15 mouse cellular contexts compared by ENCODE assay signal in the genomic region with DNA sequence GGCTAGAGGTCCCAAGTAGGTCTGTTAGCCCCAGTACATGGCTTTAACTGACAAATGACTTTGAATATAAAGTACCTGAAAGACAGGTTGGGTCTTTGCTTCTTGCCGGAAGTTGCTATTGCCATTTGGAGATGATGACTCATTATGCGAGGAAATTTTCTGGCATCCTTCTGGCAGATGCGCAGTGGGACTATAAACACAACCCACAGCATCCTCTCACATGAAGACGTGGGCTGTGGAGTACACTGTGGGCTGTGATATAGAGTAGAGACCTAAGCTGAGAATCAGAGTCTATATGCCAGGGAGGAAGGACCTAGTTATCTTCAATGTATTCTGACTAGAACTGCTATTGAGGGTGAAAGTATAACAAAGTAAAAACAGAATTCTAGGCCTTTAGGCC. TPM values are rescaled to one million over a fixed set of nuclear protein-coding genes. Genes with fewer than 3 reads are reported as not detected.
DNase-seq lines count a peak whose midpoint lies in the region; ATAC-seq lines count a peak whose summit lies in the region.
"Had no signal": no experiment of that assay in that cellular context is flagged by ENCODE, and none has a peak within 500 bp of the region (broad histone marks: within the 10 kb centered on the region; RNA-seq: fewer than 3 reads in every experiment).

No protein-coding gene starts in this region.

- peak; percentile 47 for DNase-seq in CD4-positive helper T cell, adult 2 months (ENCODE audit: low read depth, low spot score)
- DNase-seq in R1 (ENCODE audit: low read depth, low spot score) = peak; percentile 79
- DNase-seq in induced T-regulatory cell, adult 2 months (ENCODE audit: low read depth) = peak; percentile 43
- no peak for DNase-seq in cerebellum, adult 11 months
- no peak for DNase-seq in kidney, postnatal 14 days
- no peak for DNase-seq in gastrocnemius, postnatal 25 days
- DNase-seq: adrenal gland, adult 8-10 months; cerebellum, adult 18-20 months; cerebellum, adult 9-11 months; cerebellum, postnatal 36 days; gastrocnemius, postnatal 10 days; kidney, adult 8-10 months had no signal

- ATAC-seq in CD4-positive, CD25-positive, alpha-beta regulatory T cell, adult 4 months = peak; percentile 73
- ATAC-seq: forebrain, embryonic 13.5 days; intestine, postnatal 0 days had no signal

RNA-seq across cellular contexts. Expression of a gene that starts 1.6 kb away (rescaled TPM):
- under 1 TPM; 0.32 to 0.75 TPM for polyA plus RNA-seq in CD4-positive, CD25-positive, alpha-beta regulatory T cell, adult 4 months (2017; shearing (Covaris generic))
- total RNA-seq in gastrocnemius, postnatal 25 days (2021) = under 1 TPM; 0.13 to 0.72 TPM
- polyA plus RNA-seq: intestine, postnatal 0 days had no signal

Comparison
In these comparisons a context has a peak if more than half of its experiments do, and no peak if none do; other contexts are left out.
1. DNase-seq: peak in CD4-positive helper T cell, adult 2 months (single experiment), R1 (single experiment) and induced T-regulatory cell, adult 2 months (single experiment); none in cerebellum, adult 11 months (single experiment), kidney, postnatal 14 days (single experiment) and gastrocnemius, postnatal 25 days (single experiment).